Mouse (Mus musculus) left cerebral cortex, postnatal 14 days (tissue): ENCODE results near the gene Psg16. TPM values are rescaled to one million over a fixed set of nuclear protein-coding genes. Genes with fewer than 3 reads are reported as not detected.

Experiments
- DNase-seq, 2 experiments: peaks; one replicate each; pipeline ENCODE4 v3.0.0; 2021 to 2022; ENCODE audit warnings: low spot score in 2 of 2, mixed read lengths in 1 of 2
- intact Hi-C: fragments of 180-260 bp; cut with DNase I; formaldehyde crosslinking; loops from one replicate; pipeline ENCODE4 v1.15.1; 2025
- long read RNA-seq, 2 experiments: library from polyadenylated mRNA; stranded (forward); transcript quantifications; one replicate each; pipeline ENCODE4 v2.0.0; 2021
- total RNA-seq, 2 experiments: library from RNA; stranded (reverse); gene quantifications; 2 replicates each; pipeline ENCODE4 v1.2.3; 2021

Psg16 gene
- 1 to 10 TPM; 3.8 to 4.2 TPM for total RNA-seq
- long read RNA-seq, experiment 1, partial matches to known transcripts: 0 of 6 reads
- long read RNA-seq, experiment 1, other reads (novel, unspliced or antisense): 5 of 6 reads
- long read RNA-seq, experiment 2, partial matches to known transcripts: 0 of 3 reads
- long read RNA-seq, experiment 2, other reads (novel, unspliced or antisense): 2 of 3 reads

- peak; percentile 74 to 76 for DNase-seq
- intact Hi-C loops: loop anchor here (10.0 kb wide), 1 partner anchor 1611 kb away; the partner anchor contains the start of gene Psg20
Measured at GRCm38 (mm10) chr7:17073904-17074615, at the start of gene Psg16. Gene Psg16 (plus strand): TSS chr7:17074040.

DNA sequence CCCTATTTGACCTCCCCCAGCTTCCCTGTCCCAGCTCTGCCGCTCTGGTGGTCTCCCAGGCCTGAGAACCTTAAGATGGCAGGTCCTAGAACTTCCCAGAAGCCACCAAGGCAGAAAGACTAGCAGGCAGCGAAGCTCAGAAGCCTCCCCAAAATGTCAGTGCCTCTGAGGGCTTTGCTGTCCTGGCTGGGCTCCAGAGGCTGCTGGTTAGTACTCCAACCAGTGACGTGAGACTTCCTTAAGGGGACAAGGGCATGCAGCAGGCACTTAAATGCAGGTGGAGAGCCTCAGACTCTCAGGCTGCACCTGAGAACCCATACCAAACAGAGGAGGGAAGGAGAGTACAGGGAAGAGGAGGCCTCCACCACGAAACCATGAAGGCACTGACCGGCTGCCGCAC, 49.7 kb upstream of the Psg16 start:
- intact Hi-C loops: no loop called here

GRCm38 (mm10) chr7:17024814-17025504, 48.9 kb upstream of the Psg16 start:
- intact Hi-C loops: loop anchor here (5.0 kb wide), 1 partner anchor 37 kb away; the partner anchor contains the start of gene Hif3a
- no peak for DNase-seq

More for the DNA sequence above, 49.7 kb upstream of the Psg16 start:
- no peak for DNase-seq

DNA sequence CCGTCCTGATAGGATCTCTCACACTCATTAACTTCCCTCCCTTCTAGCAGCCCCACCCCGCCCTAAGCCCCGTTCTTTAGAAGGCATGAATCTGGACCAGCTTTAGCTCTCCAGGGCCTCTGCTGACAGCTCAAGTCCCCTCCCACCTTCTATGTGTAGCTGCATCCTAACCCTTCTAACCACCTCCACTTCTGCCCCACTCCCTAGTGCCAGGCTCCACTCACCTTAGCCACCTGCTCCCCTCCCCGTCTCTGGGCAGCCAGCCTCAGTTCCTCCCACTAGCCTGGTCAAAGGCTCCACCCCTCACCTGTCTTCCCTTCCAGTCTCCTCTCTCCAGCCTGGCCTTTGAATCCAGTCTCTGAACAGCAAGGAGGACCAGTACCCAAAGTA, 48.3 kb upstream of the Psg16 start:
- DNase-seq: no peak
- intact Hi-C loops: loop anchor here (5.0 kb wide), 1 partner anchor 37 kb away; the partner anchor contains the start of gene Hif3a

GRCm38 (mm10) chr7:17025896-17026622, 47.8 kb upstream of the Psg16 start:
- no peak for DNase-seq
- intact Hi-C loops: loop anchor here (5.0 kb wide), 1 partner anchor 36 kb away; the partner anchor contains the start of gene Hif3a

DNA sequence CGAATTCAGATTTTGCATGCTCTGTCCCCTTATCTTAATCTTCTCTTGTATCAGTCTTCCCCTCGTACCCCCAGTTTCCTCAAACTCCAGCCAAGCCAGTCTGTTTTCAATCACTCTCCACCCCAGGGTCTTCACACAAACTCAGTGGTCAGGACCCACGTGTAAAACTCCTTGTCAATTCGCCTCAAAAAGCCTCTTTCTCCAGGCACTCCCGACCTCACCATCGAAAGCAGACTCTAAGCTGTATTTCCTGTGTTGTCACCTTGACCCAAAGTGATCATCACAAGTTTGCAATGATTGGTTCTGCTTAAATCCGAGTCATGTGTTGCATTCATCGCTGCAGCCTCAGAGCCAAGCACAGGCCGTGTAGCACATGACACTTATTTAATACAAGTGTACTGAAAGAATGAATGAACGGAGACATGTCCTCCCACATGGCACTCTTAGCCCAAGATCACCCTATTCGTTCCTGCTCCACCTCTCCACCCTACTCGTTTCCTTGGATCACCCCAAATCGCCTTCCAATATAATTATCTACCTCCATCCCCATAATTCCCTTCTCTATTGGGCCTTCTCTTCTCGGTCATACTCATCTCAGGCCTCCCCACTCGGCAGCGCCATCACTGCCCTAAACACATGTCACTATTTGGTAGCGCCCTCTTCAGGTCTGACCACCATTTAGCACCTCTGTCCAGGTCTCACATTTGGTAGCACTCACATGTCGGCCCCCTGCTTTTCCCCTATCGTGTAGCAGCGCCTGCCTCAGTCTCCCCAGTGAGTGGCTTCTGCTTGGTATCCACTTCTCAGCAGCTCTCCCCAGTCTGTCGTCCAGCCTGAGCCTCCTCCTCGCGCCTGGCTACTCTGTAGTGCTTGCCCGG, 46.9 kb upstream of the Psg16 start:
- DNase-seq: peak; percentile 63 to 82
- intact Hi-C loops: loop anchor here (5.0 kb wide), 1 partner anchor 35 kb away; the partner anchor contains the start of gene Hif3a

DNA sequence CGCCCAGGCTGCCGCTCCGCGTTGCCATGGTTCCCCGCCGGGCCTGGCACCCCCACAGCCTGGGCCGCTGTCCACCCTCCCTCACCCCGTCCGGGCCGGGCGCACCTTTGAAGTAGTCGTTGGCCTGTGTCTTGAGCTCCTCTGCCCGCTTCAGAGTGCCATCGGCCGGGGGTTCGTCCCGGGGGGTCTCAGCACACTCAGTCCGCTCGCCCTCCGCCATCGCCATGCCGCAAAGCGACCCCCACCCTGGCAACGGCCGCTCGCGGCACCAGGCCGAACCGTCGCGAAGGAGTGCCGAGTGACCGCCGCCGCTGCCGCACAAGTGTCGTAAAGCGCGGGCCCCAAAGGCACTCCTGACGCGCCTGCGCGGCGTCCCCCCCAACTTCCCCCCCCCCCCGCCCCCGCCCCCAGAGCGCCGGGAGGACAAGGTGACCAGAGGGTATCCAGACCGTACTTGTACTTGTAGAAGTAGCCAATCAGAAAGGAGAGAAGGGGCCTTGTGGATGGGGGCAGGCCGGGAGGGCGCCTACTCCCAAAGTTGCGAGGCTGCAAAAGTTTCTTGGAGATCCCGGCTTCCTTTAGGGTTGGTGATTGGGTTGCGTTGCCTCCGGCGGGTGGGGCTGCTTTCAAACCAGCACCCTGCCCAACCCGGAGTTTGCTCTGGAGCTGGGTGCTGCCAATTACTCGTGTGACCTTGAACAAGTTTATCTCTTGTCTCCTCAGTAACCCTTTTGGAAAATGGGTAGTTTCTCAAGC, 46.1 kb upstream of the Psg16 start, which contains the start of gene Ppp5c:
Ppp5c (minus strand) TSS at position 337 of the 756 bp plus-strand sequence.
- intact Hi-C loops: loop anchor here (5.0 kb wide), 1 partner anchor 35 kb away; the partner anchor contains the start of gene Hif3a
- DNase-seq: peak; percentile 90 to 93

DNA sequence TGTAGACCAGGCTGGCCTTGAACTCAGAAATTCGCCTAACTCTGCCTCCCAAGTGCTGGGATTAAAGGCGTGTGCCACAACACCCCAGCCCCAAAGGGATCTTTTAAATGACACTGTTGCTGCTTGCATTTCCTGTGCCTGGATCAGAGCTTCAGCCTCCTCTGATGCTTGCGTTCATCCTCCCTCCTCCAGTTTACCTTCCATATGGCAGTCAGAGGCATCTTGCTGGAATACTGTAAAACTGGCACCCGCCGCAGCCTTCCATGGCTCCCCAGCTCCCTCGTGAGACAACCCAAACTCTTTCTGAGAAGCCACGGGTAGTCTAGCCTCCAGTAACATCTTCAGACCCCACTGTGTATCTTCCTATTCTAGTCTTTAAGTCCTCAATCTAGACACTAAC, 44.9 kb upstream of the Psg16 start:
- DNase-seq: peak in 1 of 2 experiments; percentile 44
- intact Hi-C loops: loop anchor here (5.0 kb wide), 1 partner anchor 33 kb away; the partner anchor contains the start of gene Hif3a

GRCm38 (mm10) chr7:17030239-17030638, 43.6 kb upstream of the Psg16 start:
- peak in 1 of 2 experiments; percentile 57 for DNase-seq
- intact Hi-C loops: no loop called here

DNA sequence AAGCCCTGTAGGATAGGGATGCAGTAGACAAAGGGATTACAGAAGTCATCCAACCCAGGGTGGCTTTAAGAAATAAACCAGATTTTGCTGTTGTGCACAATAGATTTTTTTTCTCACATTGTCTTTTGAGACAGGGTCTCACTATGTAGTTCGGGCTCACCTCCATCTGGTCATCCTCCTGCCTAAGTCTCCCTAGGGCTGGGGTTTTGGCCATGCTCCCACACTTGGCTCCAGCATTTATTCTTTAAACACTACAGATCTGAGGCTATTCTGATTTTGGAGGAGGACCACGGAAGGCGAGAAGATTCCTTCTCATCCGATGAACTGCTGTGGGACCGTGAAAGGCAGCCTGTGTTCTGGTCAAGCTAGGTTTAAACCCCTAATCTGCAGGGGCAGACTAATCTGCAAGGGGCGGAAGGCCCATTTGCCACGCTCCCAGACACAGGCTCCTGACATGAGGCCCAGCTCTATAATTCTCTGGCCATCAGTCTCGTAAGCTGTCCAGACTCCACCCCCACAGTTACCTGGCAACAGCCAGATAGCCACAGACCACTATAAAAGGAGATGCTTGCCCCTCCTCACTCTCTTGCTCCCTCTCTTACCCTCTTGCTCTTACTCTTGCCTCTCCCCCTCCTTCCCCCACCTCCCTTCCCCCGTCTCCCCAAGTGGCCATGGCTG, 35.7 kb upstream of the Psg16 start:
- intact Hi-C loops: no loop called here
- DNase-seq: no peak

- intact Hi-C loops: no loop called here
- DNase-seq: no peak
Measured at GRCm38 (mm10) chr7:17039373-17039772, 34.5 kb upstream of the Psg16 start.

GRCm38 (mm10) chr7:17045743-17046142, 28.1 kb upstream of the Psg16 start:
- peak in 1 of 2 experiments; percentile 65 for DNase-seq
- intact Hi-C loops: no loop called here

DNA sequence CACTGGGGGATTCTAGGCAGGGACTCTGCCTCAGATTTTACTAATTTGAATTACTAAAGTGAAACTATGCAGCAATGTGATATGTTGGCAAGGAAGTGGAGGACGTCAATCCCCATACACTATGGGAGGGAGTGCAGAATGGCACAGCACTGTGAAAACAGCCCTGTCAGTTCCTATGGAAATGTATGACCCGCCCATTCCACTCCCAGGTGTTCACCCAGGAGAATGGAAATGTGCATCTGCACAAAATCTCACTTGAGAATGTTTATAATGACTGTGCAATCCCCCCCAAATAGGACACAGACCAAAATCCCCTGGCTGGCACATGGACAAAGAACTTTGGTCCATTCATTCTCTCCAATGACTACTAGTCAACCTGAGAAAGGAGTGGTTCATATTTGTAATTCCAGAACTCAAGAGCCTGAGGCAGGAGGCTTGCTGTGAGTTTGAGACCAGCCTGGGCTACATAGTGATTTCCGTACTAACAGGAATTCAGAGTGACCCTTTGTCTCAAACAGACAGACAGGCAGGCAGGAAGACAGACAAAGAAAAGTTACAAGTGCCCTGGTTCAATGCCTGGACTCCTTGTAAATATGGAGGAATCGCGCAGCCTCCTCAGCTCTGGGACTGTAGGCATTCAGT, 26.7 kb upstream of the Psg16 start:
- intact Hi-C loops: no loop called here
- DNase-seq: no peak

- intact Hi-C loops: no loop called here
- DNase-seq: no peak
Measured at GRCm38 (mm10) chr7:17048431-17049190, 25.2 kb upstream of the Psg16 start.

- intact Hi-C loops: loop anchor here (5.0 kb wide), 1 partner anchor 33 kb away; no protein-coding TSS in a partner anchor
- no peak for DNase-seq
Measured at GRCm38 (mm10) chr7:17050491-17050890, 23.3 kb upstream of the Psg16 start.
